Mouse (Mus musculus) cerebellum, postnatal 14 days (tissue): ENCODE measurements at regions not wholly inside any gene's neighbourhood (a gene's known extent, or its start where the extent isn't known, plus 50 kb on each side); places are given as distances from the start of the nearest gene placed in this dataset.
A peak's percentile ranks its signal among the peaks of the same experiment; 100 is the strongest.

ENCODE experiments used
- DNase-seq, 2 experiments: peaks; one replicate each; pipeline ENCODE4 v3.0.0; 2021; ENCODE audit warnings: mixed read lengths in 2 of 2

DNA sequence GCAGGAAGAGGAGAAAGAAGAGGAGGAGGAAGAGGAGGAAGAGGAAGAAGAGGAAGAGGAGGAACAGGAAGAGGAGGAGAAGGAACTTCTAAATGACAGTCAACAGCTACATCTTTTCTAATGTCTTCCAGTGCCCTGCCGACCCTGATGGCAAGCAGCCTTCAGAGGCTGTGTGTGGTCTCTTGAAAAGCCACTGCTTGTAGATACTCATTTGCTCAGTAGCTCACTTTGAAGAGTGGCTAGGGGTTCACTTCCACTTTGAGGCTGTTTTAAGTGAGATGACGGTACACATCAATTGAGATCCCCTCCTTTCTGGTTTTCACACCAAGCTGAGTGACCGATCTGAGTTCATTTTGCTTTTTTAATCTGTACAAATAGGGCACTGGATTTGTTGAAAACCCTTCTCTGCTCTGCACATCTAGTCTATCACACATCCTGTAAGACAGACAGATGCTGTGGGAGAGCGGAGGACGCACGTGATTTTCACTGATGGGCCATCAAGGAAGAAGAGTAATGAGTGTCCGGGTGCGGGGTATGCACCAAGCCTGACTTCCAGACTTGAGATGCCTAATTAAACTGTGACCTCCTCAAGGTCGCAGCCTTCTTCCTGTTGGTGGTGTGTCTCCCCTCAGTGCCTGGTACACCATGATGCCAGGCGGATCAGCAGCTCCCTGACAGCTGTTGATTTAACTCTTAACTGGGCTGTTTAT is 239.0 kb downstream of the Mtx2 start:
- no peak for DNase-seq

DNA sequence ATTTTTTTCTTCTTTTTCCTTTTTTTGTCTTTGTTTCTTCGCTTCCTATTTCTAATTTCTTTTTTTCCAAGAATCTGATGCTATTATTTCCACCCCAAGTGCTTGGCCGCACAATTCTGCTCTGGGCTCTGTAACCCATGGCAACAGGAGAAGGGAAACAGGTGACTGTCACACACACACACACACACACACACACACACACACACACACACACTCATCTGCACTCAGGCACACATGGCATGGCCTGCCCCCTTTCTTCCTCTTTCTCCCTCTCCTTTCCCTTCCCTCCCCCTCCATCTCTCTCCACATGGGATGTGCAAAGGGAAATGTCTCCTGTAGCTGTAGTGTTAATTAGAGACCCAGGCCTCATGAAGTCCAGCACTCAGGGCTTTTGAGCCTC is 239.7 kb downstream of the Mtx2 start:
- peak; percentile 34 to 54 for DNase-seq

DNA sequence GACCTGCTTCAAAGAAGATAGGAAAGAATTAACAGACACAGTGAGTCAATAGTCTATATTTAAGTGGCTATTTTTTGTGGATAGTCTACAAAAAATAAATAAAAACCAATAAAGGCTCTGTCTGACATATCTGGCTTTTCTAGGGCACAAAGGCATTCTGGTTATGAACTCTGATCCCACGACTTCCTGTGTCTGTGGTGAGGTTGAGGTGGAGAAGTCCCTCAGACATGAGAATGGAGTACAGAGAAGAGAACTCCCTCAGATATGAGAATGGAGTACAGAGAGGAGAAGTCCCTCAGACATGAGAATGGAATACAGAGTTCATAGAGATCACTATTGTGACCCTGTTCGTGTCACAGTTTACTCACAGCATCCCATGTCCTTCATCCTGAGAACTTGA is 243.7 kb downstream of the Mtx2 start:
- no peak for DNase-seq

DNA sequence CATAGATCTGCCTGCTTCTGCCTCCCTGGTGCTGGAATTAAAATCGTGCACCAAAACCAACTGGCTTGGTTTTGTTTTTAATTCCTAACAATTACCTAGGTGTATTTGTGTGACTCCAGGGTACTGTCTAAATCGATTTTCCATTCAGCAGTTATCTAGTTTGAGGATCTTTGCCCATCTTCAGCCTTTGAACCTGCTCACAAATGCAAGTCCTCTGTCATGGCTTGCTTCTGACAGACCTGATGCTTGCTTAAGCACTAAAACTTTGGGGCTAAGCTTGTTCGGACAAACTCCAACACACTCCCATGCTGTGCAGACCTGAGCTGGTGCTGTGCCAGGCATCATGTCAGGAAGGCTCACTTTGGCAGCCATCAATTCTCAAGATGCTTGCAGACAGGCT is 246.4 kb downstream of the Mtx2 start:
- DNase-seq, result no peak

DNA sequence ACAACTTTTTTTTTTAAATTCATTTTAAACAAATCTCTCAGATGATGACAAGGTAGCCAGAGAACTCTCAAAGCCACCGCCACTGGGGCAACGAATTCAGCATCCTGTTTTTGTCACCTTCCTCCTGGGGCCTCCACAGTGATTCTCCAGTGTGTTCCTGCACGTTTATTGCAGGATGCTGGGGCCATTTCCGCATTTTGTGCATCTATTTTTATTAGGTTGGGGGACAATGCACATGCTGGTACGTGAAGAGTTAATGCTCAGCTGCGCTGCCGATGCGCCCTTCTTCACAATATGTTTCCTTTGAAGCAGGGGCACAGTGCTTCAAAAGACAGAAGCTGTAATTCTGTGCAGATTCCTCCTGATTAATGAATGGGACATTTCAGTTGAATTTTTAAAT is 246.9 kb downstream of the Mtx2 start:
- DNase-seq, result no peak

DNA sequence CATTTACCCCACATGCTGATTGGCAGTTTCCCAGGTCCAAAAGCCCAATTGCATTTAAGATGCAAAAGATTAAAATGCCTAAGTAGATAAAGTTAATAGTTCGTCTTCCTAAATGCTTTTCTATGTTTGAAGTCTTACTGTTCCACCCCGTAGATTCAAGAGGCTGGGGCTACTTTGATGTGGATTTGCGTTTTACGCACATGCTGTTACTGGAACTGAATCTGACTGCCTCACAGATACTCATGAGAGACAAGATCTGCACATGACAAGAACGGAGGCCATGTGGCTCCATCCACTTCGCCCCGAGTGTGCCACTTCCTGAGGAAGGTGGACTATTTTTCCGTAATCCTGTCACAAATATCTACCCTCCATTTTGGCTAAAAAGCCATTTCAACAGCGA is 247.6 kb downstream of the Mtx2 start:
- DNase-seq, result no peak

DNA sequence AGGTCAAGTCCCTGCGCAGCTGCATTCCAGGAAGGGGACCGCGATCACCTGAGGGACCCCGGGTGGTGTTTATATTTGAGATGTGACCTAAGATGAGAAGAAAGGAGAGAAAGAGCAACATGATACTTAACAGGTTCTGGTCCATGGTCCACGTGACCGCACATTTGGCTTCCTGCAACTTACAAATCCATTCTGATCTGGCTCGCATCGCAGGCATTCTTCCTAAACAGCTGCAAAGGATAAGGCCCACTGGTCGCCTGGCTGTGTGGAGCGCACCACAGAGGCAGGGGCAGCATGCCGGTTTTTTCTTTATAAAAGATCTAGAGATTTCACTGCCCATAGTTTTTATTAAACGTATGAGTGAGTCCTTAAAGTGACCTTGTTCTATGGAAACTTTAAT is 261.6 kb downstream of the Mtx2 start:
- no peak for DNase-seq

DNA sequence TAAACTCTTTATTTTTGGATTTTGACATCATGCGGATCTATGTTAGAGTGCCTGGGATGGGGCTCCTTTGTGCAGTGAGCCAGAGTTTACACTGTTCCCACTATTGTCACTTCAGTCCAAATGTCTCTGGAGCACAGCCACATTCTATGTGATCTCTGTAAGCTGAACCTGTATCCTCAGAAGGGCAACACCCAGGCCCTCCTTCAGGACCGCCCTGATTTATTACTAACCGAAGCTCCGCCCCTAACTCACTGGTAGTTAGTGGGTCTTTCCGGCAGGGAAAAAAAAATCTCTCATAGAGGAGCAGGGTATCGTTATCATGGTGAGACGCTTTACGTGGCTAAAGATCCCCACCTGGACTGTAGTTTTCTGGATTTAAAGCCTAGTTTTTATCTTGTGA is 263.6 kb downstream of the Mtx2 start:
- DNase-seq, result no peak

DNA sequence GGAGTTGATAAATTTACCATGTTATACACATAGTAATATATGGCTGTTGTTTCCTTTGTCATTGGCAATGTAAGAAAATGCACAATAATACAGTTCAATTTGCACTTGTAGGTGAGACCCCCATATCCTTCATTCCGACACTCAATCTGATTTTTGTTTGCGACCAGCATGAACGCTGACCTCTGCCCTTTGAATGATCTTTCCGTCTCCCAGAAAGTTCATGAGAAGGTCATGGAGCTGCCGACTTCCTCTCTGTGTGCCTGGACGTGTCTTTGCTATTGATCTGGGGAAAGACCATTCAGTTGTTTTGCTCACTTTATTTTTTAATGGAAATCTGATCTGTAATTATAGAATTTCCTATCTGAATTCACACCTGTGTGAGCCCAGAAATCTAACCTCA is 264.0 kb downstream of the Mtx2 start:
- DNase-seq, result no peak

DNA sequence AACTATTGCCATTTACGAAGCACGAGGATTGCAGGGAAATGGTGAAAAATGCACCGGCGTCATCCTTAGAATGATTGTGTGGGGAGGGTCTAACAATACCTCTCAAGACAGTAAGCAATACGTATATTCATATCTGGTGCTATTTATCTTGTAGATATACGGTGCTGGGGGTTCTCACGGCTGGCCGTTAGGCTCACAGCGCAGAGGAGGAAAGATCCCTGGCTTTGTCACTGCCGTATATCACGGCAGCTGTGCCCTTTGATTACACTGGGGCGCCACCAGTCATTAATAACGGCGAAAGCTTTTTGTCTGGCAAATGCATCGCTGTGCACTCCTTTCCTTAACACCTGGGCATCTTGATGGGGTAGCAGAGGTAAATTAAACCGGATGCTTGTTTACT is 264.8 kb downstream of the Mtx2 start:
- no peak for DNase-seq

DNA sequence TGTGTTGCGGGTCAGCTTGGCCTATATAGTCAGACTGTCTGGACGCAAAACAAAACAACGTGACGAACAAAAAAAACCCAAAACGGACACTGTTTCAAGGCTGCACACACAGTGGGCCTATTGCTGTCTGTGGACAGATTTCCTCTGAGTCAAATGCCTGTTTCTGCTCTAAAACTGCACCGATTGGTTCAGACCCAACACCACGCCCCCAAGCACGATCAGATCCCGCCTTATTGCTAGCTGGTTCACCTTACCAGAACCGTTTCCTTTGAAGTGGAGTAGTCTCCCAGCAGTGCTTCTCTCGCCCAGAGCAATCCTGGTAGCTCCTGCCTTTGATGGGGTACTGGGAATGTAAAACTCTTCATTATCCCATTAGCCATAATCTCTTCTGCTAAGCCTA is 275.9 kb downstream of the Mtx2 start:
- peak; percentile 4 to 13 for DNase-seq

DNA sequence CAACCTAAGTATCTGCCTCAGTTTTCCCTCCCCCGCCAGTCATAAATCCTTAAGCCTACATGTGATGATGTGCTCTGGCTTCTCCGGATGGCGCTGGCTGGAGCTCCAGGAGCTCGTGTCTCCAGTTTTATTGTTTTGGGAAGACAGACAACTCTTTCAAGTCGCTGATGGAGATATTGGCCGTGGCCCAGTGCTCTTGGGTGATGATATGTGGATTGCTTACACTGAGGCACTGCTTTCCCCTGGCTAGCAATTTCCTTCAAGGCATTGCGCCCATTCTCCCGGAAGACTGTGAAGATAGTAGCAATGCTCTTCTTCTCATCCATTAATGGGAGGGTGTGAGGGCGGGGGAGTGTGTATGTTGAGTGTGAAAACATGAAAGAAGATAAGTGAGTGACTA is 287.1 kb downstream of the Mtx2 start:
- no peak for DNase-seq

DNA sequence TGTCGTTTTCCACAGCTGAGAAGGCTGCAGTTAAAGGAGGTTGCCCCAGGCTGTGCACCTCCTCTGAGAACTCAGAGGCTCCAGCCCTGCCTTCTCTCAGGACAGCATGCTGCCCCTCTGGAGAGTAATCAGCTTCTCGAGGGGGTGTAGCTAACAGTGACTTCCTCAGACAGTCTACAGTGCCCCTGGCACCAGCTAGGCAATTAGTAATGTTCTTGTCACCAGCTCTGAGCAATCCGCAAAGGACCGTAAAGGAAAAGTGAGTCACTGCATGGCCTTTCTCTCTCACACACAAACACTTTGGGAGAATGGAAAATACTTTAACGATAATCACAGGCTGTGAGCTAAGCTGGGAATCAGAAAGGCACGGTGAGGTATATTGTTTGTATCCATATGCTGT is 288.8 kb downstream of the Mtx2 start:
- DNase-seq, result no peak

DNA sequence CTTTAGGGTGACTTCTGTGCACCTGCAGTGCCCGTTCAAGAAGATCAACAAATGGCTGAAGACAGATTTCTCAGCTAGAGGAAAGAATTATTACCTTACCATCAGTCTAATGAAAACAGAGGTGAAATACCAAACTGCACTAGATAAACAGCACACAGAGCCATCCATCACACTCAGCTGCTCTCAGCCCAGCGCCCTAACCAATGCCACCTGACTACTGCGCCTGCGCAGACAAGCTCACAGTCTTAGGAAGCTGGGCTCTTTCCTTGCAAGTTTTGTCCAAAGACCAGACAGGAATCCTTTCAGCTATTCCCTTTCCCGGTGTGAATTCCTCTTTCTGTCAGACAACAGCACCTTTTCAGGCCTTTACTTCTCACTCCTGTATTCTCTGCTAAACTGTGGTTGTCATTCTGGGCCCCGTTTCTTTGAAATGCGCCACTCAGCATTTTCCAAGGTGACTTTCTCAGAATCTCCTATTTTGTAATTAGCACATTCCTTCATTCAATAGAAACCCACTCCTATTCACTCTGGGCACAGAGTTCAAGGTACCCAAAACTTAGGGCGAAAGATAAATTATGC is 292.8 kb downstream of the Mtx2 start:
- DNase-seq, result no peak

DNA sequence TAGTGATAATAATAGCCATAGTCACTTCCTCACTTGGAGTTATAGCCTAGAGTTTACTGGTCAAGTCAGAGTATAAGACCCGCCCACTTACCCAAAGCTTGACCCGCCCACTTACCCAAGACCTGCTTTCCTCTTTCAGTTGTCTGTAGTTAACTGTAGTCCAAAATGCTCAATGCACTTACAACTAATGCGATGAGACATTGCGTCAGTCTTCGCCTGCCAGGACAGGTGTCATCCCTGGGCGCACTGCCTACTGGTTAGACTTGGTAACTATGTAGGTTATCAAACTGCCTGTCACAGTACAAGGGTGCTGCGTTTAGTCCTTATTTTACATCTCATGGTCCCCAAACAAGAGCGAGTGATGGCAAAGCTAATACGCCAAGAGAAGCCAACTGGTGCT is 294.0 kb downstream of the Mtx2 start:
- DNase-seq, result no peak

DNA sequence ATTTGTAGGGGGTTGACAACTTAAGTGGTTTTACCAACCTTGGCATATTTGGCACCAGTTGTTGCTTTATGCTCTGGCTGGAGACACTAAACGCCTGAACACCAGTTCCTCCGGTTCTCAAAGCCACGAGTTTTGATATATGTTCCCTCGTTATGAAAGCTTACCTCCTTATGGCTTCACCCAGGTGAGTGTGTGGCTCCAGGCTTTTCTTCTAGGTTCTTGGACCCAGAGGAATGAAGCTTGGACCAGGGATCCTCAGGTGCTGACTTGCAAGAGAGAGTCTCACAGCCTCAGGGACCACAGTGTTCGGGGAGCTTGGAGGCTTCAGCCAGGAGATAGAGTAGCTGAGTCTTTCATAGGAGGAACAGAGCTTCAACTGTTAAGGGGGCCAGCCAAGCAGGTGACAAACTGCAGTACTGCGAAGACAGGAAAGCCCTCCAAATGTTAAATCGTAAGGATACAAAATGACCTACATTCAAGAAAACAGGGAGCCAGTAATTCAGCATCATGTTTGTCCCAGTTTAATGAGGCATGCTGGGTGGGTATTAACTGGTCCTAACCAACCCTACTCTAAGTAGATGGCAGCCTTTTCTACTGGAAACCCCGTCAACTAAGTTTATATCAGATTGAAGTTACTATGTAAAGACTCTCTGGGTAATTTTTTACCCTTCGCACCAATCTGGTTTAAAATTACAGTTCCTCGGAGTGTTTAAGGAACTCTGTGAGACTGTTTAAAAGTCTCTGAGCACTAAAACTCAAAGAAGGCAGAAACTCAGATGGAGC is 307.9 kb downstream of the Mtx2 start:
- no peak for DNase-seq

DNA sequence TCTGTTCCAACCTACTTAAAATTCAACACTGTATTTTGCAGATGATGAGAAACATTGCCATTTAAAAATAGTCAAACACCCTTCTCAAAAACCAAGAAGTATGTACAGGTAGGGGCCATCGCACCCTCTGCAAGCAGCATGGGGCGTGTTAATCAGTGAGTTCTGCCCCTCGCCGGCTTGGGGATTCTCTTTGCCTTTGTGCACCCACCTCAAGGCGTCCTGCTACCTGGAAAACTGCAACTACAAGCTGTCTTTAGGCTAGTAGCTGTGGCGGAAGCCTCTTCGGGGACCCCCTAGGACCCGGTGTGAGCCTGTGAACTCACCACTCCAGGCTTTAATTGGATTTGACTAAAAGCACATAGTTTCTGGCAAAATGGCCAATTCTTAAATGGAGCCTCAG is 311.0 kb downstream of the Mtx2 start:
- DNase-seq, result no peak

DNA sequence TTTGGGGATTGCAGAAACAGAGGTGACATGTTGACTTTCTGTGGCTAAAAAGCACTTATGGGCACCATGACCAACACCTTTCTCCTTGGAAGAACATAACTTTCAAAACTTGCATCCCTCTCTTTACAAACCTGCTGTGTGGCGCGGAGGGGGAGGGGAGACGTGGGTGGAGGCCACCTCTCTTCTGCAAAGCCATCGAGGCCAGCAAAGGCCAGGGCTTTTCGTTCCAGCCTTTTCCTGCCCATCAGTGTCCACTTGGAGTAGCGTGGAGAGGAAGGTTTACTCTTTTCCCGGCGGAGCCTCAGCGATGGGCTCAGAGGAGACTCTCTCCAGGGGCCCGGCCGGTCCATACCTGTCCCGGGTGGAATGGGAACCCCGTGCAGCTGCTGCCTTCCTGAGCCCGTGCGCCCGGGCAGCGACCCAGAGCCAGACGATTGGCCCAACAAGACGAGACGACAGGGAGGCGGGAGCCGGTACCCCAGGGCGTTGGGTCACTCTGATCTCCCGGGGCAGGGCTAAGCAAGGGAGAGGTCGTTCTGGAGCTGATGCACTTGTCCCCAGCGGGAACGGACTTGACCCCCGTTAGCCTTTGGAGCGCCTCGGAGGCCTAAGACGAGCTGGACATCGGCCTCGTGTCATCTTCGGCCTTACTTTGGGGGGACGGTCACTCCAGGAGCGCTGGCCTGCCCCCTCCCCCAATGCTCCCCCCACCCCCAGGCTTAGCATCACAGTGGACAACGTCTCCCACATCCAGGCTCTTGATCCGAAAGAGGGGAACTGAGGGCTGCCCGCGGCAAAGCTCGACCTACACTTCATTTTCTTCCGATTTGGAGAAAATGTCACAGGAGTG is 311.8 kb downstream of the Mtx2 start:
- peak; percentile 29 to 30 for DNase-seq

DNA sequence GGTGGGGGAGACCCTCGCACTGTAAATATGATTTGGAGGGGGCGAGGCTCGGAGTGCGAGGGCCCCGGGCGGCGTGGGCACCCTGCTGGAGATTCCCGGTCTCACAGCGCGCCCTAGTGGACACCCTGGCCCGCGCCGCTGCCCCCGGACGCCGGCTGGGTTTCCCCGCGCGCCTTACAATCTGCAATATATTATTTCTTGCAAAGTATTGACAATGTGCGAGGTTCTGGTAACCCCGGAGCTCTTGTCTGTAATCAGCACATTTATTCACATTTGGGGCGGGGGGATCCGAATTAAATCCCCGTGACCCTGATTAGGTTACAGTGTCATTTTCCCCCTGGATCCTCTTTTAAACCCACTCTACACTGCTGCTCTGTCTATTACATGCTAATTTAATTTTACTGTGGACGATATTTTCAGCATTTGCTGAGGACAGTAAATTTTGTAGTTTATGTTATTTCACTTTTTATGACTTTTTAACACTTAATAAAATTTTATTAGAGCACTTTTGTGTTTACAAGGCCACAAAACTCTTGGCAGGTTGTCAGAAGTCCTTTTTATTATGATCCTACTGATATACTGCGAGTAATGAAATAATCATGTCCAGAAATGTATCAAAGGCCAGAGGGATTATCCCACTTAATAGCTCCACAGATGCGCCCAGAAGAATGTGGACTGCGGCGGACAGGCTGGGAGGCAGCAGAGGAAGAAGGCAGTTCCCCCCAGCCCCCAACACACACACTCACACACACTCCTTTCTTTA is 312.6 kb downstream of the Mtx2 start:
- DNase-seq, result peak; percentile 78 to 81

DNA sequence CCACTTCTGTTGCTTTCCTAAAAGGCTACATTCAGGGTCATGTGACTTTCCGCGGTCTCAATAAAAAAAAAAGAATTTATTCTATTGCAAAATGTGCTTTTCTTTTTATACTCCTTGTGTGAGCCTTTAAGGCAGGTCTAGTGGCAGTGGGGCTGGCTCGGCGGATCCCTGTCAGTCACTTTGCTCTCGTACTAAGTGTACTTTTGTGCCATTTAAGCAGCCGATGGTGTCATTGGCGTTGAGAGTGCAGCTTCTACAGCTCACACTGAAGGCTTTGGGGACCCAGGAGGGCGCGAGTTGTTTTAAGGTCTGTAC is 313.1 kb downstream of the Mtx2 start:
- DNase-seq, result no peak

DNA sequence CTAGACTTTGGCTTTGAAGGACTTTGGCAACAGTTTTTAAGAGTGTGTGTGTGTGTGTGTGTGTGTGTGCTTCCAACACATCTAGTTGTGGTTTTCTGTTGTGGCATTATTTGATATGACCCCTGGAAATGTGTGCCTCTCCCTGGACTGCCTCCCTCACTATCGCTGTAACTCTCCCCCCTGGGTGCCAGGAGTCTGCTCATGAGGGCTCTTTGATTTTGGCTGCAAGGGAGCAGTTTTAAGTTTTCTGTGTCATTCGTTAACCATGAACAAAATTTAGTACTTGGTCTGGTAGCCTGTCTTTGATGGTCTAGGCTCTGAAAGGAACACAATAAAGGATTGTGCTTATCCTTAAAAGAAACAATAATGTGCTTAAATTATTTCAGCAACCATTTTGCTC is 313.9 kb downstream of the Mtx2 start:
- no peak for DNase-seq

DNA sequence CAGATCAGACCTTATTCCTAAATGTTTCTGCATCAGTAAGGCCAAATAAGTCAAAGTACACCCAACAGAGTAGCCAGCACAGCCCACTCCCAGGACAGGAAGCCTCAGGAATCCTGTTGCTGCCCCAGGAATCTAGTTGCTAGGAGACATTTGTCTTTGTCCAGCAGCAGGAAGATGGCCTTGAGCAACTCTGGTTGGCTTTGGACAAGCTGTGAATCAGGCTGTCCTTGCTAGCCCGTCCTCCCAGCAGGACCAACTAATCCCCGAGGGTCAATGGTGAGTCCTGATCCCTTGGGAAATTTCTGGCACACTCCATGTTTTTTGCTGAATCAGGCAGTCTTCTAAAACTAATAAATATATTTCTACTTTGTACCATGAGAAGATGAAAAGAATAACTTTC is 317.1 kb downstream of the Mtx2 start:
- no peak for DNase-seq

DNA sequence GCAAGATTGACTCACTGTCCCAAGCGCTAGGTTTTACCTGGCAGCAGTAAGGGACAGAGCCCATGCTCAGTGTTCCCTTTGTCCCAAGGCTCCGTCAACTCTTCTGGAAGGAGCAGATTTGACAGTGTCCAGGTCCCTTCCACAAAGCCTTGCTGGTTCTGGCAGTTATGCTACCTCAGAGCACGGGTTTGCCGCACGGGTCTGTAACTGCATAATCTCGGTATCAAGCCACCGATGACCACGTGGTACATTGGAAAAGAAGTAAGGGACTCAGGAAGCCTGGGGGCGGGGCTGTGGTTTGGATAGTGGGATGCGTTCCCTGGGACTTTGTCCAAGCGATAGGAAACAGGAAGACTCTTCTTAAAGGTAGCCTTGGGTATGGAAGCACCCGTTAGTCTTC is 319.3 kb downstream of the Mtx2 start:
- no peak for DNase-seq
